Mouse (Mus musculus): ENCODE measurements around the gene Nell1.

GRCm38 (mm10) chr7:50253166-50253565 is 278.5 kb downstream of the Nell1 start:
- TF ChIP-seq CTCF (IDR thresholded peaks at IDR 0.05; ENCODE audit: borderline replicate concordance, insufficient read depth, low read length): no peak
- no peak for TF ChIP-seq POLR2A (IDR thresholded peaks at IDR 0.05; ENCODE audit: low read depth, low read length)
